Mouse (Mus musculus): ENCODE results near the gene Dcaf6. TPM values are rescaled to one million over a fixed set of nuclear protein-coding genes. Genes with fewer than 3 reads are reported as not detected.

Dcaf6 gene
- polyA plus RNA-seq, 1 experiment from 2014 or later, result 11.9 TPM

DNA sequence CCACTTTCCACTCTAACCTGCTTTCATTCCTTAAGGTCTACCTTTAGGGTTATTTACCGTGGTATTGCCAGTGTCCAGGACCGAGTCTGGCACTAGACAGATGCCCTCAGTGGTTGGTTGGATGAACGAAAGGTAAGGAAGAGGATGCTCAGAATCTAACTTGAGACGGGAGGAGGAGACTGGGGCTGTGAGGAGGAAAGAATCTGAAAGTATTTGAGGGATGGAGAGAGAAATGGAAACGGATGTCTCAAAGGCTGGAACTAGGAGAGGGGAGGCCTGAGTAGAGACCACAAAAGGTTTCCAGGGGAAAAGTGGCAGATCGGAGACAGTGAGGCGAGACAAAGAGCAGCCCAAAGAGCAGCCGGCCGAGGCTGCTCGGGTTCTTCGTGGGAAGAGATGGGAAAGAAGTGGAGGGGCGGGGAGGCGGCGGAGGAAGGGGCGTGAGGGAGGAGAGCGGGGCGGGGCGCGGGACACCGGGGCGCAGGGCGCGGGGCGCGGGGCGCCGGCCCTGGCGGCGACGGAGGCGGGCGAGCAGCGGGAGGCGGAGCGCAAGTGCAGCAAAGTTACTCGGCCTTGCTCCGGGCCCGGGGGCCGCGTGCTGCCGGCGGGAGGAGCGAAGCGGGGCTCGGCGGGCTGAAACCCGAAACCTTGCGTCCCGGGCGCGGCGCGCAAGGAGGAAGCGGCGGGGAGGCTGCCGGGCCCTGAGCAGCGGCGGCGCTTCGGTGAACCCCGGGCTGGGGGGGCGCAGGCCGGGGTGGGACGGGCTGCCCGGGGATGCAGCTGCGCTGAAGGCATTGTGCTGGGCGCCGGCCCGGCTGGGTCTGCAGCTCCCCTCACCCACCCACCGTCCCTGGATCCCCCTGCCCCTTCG is 178.7 kb downstream of the Dcaf6 start:
- DNase-seq (ENCODE audit: low spot score), result peak; percentile 79
- WGBS, result 1% methylated on average over 43 of the region's 71 CpGs

DNA sequence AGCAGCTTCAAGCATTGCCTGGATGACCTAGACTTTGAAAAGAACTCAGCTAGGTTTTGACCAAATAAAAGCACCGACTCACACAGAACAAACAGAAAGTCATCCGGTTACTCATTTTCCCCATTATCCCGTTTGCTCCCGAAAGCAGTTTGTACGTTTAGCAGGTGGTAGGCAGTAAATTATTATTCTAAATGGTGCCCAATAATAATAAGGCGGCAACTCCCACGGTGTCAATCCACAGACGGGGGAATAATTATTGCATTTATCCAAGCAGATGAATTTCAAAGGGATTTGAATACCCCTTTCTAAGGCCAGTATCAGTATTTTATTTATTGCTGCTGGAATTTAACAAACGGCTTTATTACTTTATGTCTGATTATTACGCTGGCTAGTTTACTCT is 179.5 kb downstream of the Dcaf6 start:
- Histone ChIP-seq H3K4me3 (ENCODE audit: low read depth, low read length) (no peak overlapping the region; the same call in 1 of the 2 replicates), H3K9me3 (ENCODE audit: control insufficient read depth, low read length) (no peaks in the 10 kb centered on the region), H3K9ac (ENCODE audit: low read depth, low read length) (peak overlapping the region; percentile 84; the same call in 1 of the 2 replicates), H3K4me2 (replicated peaks; ENCODE audit: low read depth, low read length) (peak overlapping the region; percentile 92), H3K36me3 (ENCODE audit: control insufficient read depth, insufficient read depth, low read length) (no peaks in the 10 kb centered on the region), H3K4me1 (replicated peaks; ENCODE audit: control insufficient read depth, insufficient read depth, low read length) (peaks cover 4% of the 10 kb centered on the region; the same call in 1 of the 2 replicates), H3K27me3 (ENCODE audit: control insufficient read depth, insufficient read depth, low read length) (no peaks in the 10 kb centered on the region), H3K27ac (ENCODE audit: low read depth, low read length) (peak overlapping the region; percentile 91; the same call in 1 of the 2 replicates)
- DNase-seq (ENCODE audit: low spot score), result peak; percentile 19
- WGBS, result 54% methylated on average over 10 of the region's 10 CpGs
- ATAC-seq (ENCODE audit: low FRiP score), result no peak

More for the DNA sequence above, 178.7 kb downstream of the Dcaf6 start:
- Histone ChIP-seq H3K4me3 (ENCODE audit: low read depth, low read length) (peak overlapping the region; percentile 67), H3K9ac (ENCODE audit: low read depth, low read length) (peak overlapping the region; percentile 84), H3K36me3 (ENCODE audit: control insufficient read depth, insufficient read depth, low read length) (no peaks in the 10 kb centered on the region), H3K9me3 (ENCODE audit: control insufficient read depth, low read length) (no peaks in the 10 kb centered on the region), H3K27ac (ENCODE audit: low read depth, low read length) (peak overlapping the region; percentile 91), H3K4me2 (replicated peaks; ENCODE audit: low read depth, low read length) (peak overlapping the region; percentile 92), H3K4me1 (replicated peaks; ENCODE audit: control insufficient read depth, insufficient read depth, low read length) (peaks cover 4% of the 10 kb centered on the region; the same call in 1 of the 2 replicates), H3K27me3 (ENCODE audit: control insufficient read depth, insufficient read depth, low read length) (no peaks in the 10 kb centered on the region)
- peak; percentile 86 for ATAC-seq (ENCODE audit: low FRiP score)

Other genes with a start within 250 kb of the Dcaf6 start
- gene Tiprl, start 223.5 kb downstream of the Dcaf6 start, polyA plus RNA-seq (2014; fragmentation: Nextera tagmentation; extraction: Ambion mirVana), result 111 and 117 TPM in 2 replicates
- gene Gpr161, start 164.7 kb downstream of the Dcaf6 start, polyA plus RNA-seq (2014; fragmentation: Nextera tagmentation; extraction: Ambion mirVana), result 2.6 and 3.3 TPM in 2 replicates
- gene Mpc2, start 162 bp upstream of the Dcaf6 start, polyA plus RNA-seq (2014; fragmentation: Nextera tagmentation; extraction: Ambion mirVana), result 127 and 129 TPM in 2 replicates
- 0.04 and 0.15 TPM in 2 replicates for gene Adcy10, start 24.7 kb upstream of the Dcaf6 start, polyA plus RNA-seq (2014; fragmentation: Nextera tagmentation; extraction: Ambion mirVana)
- 149 and 150 TPM in 2 replicates for gene Mpzl1, start 174.1 kb upstream of the Dcaf6 start, polyA plus RNA-seq (2014; fragmentation: Nextera tagmentation; extraction: Ambion mirVana)
- gene Rcsd1, start 249.3 kb upstream of the Dcaf6 start, polyA plus RNA-seq (2014; fragmentation: Nextera tagmentation; extraction: Ambion mirVana), result 8.5 and 9.4 TPM in 2 replicates

All from hindbrain, embryonic 11.5 days (tissue).